Mouse (Mus musculus) frontal cortex, postnatal 14 days (tissue): ENCODE measurements around the gene Scn3a.

ENCODE experiments used
- DNase-seq, 2 experiments: peaks; one replicate each; pipeline ENCODE4 v3.0.0; 2022; ENCODE audit warnings: low spot score in 2 of 2

The Scn3a gene

GRCm38 (mm10) chr2:65566793-65567787 lies at the start of gene Scn3a:
Gene Scn3a, minus strand, starts transcription at chr2:65567627.
- peak; percentile 25 to 55 for DNase-seq

- DNase-seq: no peak
Measured at GRCm38 (mm10) chr2:65611887-65612286, 44.5 kb upstream of the Scn3a start.

- DNase-seq: no peak
Measured at GRCm38 (mm10) chr2:65607813-65608212, 40.4 kb upstream of the Scn3a start.

- DNase-seq: no peak
Measured at GRCm38 (mm10) chr2:65587679-65588078, 20.3 kb upstream of the Scn3a start.

GRCm38 (mm10) chr2:65567925-65568324 lies 498 bp upstream of the Scn3a start:
- no peak for DNase-seq

- no peak for DNase-seq
Measured at GRCm38 (mm10) chr2:65563898-65564297, 3.5 kb downstream of the Scn3a start.

- DNase-seq: no peak
Measured at GRCm38 (mm10) chr2:65557719-65558118, 9.7 kb downstream of the Scn3a start.

- DNase-seq: no peak
Measured at GRCm38 (mm10) chr2:65554662-65555061, 12.8 kb downstream of the Scn3a start.

- no peak for DNase-seq
Measured at GRCm38 (mm10) chr2:65553473-65553872, 14.0 kb downstream of the Scn3a start.

- DNase-seq: no peak
Measured at GRCm38 (mm10) chr2:65552727-65553126, 14.7 kb downstream of the Scn3a start.

GRCm38 (mm10) chr2:65552222-65552621 lies 15.2 kb downstream of the Scn3a start:
- no peak for DNase-seq

GRCm38 (mm10) chr2:65551736-65552135 lies 15.7 kb downstream of the Scn3a start:
- DNase-seq: no peak

GRCm38 (mm10) chr2:65550564-65550963 lies 16.9 kb downstream of the Scn3a start:
- no peak for DNase-seq

- no peak for DNase-seq
Measured at GRCm38 (mm10) chr2:65548665-65549064, 18.8 kb downstream of the Scn3a start.

- DNase-seq: no peak
Measured at GRCm38 (mm10) chr2:65547341-65547740, 20.1 kb downstream of the Scn3a start.

- no peak for DNase-seq
Measured at GRCm38 (mm10) chr2:65542906-65543592, 24.4 kb downstream of the Scn3a start.

GRCm38 (mm10) chr2:65541781-65542180 lies 25.6 kb downstream of the Scn3a start:
- no peak for DNase-seq

GRCm38 (mm10) chr2:65538436-65538835 lies 29.0 kb downstream of the Scn3a start:
- DNase-seq: no peak

GRCm38 (mm10) chr2:65532127-65532854 lies 35.1 kb downstream of the Scn3a start:
- no peak for DNase-seq

- no peak for DNase-seq
Measured at GRCm38 (mm10) chr2:65529148-65529547, 38.3 kb downstream of the Scn3a start.

GRCm38 (mm10) chr2:65516703-65517102 lies 50.7 kb downstream of the Scn3a start:
- DNase-seq: no peak

GRCm38 (mm10) chr2:65508217-65508616 lies 59.2 kb downstream of the Scn3a start:
- DNase-seq: no peak
